Mouse (Mus musculus): ENCODE data around the gene Elmsan1.

- TF ChIP-seq CTCF (IDR thresholded peaks at IDR 0.05; ENCODE audit: extremely low read depth, insufficient read length, insufficient replicate concordance, low read depth, low read length) (no peak), POLR2A (IDR thresholded peaks at IDR 0.05; ENCODE audit: low read depth, low read length) (no peak)
Measured at GRCm38 (mm10) chr12:84191770-84192169, 26.9 kb downstream of the Elmsan1 start.
